Mouse (Mus musculus) kidney, embryonic 15.5 days (tissue): Measurements from ENCODE around the gene Abcc4. TPM values are rescaled to one million over a fixed set of nuclear protein-coding genes. Genes with fewer than 3 reads are reported as not detected.
A peak's percentile ranks its signal among the peaks of the same experiment; 100 is the strongest.

Experiments used
- ATAC-seq: fragments of 200-750 bp; cut with Nextera tagmentation; replicated peaks from 2 replicates; pipeline ENCODE4 v1.8.0; 2017; ENCODE audit warnings: moderate TSS enrichment; ENCODE audit not compliant: low FRiP score
- H3K27ac ChIP-seq: fragments of 300-500 bp; sonication (generic); 2 replicates; pipeline ENCODE4 v1.5.1; 2015; ENCODE audit warnings: mild to moderate bottlenecking, inconsistent platforms
- H3K27me3 ChIP-seq: fragments of 300-500 bp; sonication (generic); 2 replicates; pipeline ENCODE4 v1.6.1; 2015; ENCODE audit warnings: inconsistent platforms
- H3K36me3 ChIP-seq: fragments of 300-500 bp; sonication (generic); 2 replicates; pipeline ENCODE4 v1.6.1; 2015; ENCODE audit warnings: inconsistent platforms
- H3K4me1 ChIP-seq: fragments of 300-500 bp; sonication (generic); 2 replicates; pipeline ENCODE4 v1.6.1; 2015; ENCODE audit warnings: inconsistent platforms
- H3K4me2 ChIP-seq: fragments of 300-500 bp; sonication (generic); 2 replicates; pipeline ENCODE4 v1.6.1; 2015; ENCODE audit warnings: moderate library complexity, mild to moderate bottlenecking, inconsistent platforms
- H3K4me3 ChIP-seq: fragments of 300-500 bp; sonication (generic); replicated peaks from 2 replicates; pipeline ENCODE4 v1.5.1; 2015; ENCODE audit warnings: mild to moderate bottlenecking, inconsistent platforms
- H3K9ac ChIP-seq: fragments of 300-500 bp; sonication (generic); 2 replicates; pipeline ENCODE4 v1.6.1; 2015; ENCODE audit warnings: mild to moderate bottlenecking, inconsistent platforms
- H3K9me3 ChIP-seq: fragments of 300-500 bp; sonication (generic); replicated peaks from 2 replicates; pipeline ENCODE4 v1.6.1; 2016; ENCODE audit warnings: inconsistent platforms
- WGBS: fragments of 180-500 bp; shearing (Covaris S2); methylation state at CpG from one replicate; pipeline ENCODE4 v1.1.7; 2015; ENCODE audit warnings: mixed read lengths; 5-methylcytosine and 5-hydroxymethylcytosine counted together
- polyA plus RNA-seq: library from polyadenylated mRNA; unstranded; fragments of >200 nt; fragmentation: Nextera tagmentation; extraction: Ambion mirVana; gene quantifications from 2 replicates; pipeline ENCODE4 v1.2.1, GENCODE M21; 2015

Gene Abcc4
- polyA plus RNA-seq, 1 experiment from 2014 or later: 7.3 TPM

DNA sequence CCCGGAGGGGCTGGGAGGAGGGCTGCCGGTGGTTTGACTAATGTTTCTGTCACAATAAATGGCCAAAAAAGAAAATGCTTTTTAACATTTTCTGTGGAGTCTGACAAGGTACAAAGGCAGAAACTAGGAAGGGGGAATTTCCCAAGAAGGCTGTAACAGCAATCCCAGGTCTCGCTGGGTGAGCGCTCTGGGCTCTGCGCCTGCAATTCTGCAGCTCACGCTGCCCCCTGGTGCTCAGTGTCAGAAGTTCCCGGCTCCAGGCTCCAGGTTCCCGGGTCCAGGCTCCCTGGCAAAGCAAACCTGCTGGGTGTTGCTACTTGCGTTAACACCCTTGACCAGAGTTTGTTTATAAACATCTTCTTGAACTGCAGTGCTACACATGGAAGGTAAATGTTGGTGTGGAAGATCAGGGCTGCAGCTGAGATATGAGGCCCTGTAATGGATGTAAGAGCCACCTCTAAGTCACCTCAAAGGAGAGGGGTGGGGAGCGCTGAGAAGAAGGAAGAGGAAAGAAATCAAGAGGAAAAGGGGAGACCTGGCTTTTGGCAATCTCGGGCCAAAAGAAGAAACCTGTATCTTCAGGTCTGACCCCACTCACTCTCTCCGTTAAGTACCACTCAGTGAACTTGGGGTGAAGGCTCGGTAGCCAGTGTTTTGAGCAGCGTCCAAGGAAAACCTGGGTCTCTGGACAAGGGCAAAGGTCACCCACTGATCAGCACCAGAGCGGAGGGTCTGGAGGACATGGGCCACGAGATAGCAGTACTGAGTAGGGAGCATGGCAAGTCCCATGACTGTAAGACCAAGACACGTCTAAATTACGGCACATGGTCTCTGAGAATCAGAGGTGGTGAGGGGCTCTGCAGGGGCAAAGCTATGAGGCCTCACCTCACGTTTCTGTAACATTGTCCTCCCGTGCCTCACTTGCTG lies 114.3 kb downstream of the Abcc4 start:
- Histone ChIP-seq H3K4me2 (peak overlapping the region; percentile 33), H3K4me1 (peaks cover 10% of the 10 kb centered on the region), H3K9ac (no peak overlapping the region), H3K27me3 (no peaks in the 10 kb centered on the region), H3K36me3 (0 out of 2 replicates have a peak, but pooled peaks cover 10% of the 10 kb centered on the region), H3K27ac (no peak overlapping the region), H3K9me3 (no peaks in the 10 kb centered on the region), H3K4me3 (no peak overlapping the region)
- peak; percentile 79 for ATAC-seq
- WGBS: 48% methylated on average over 20 of the region's 20 CpGs

DNA sequence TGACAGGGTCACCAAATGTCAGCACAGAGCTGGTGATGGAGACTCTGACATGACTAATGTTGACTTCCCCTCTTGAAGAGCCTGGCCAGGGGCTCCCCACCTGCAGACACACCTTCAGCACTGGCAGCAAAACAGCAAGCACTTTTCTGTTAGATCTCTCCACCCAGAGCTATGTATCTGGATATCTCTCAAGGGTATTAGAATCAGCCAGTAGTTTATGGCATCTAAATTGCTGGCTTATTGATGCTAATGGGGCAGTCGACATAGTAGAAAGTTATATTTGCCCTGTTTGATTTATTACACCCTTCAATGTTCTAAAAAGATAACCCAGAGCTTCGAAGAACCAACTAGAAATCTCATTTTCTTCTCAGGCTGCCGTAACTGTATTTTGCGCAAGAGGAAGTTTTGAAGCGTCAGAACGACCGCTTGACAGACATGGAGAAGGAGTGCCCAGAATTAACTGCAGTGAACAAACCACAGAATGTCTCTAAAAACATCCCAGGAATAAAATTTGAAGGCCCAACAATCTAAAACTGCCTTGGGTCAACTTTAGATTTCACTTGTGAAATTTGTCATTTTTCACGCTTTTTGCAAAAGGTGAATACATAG lies 123.6 kb downstream of the Abcc4 start:
- Histone ChIP-seq H3K36me3 (no peaks in the 10 kb centered on the region), H3K4me2 (no peak overlapping the region), H3K4me1 (no peaks in the 10 kb centered on the region), H3K27ac (no peak overlapping the region), H3K4me3 (no peak overlapping the region), H3K9ac (no peak overlapping the region), H3K9me3 (no peaks in the 10 kb centered on the region), H3K27me3 (no peaks in the 10 kb centered on the region)
- WGBS: 63% methylated on average over 8 of the region's 8 CpGs
- ATAC-seq: no peak

DNA sequence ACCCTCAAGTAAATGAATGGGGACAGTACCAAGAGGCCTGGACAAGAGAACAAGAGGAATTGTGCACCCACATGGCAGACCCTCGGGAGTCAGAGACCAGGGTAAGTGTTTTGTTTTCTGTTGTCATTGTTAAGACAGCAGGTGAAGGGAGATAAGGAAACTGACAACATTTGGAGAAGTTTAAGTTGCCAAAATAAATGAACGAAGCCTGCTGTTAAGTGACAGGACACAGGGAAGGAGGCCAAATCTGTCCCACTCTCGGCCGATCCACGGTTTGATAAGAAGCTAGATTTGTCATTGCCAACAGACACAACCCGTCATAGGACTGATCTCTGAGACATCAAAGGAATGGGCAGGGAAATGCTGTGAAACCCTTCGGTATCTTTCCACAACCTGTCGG lies 124.3 kb downstream of the Abcc4 start:
- no peak for ATAC-seq
- Histone ChIP-seq H3K36me3 (no peaks in the 10 kb centered on the region), H3K9ac (no peak overlapping the region), H3K4me2 (no peak overlapping the region), H3K27ac (no peak overlapping the region), H3K4me1 (no peaks in the 10 kb centered on the region), H3K9me3 (no peaks in the 10 kb centered on the region), H3K4me3 (no peak overlapping the region), H3K27me3 (no peaks in the 10 kb centered on the region)
- WGBS: 65% methylated on average over 8 of the region's 8 CpGs

DNA sequence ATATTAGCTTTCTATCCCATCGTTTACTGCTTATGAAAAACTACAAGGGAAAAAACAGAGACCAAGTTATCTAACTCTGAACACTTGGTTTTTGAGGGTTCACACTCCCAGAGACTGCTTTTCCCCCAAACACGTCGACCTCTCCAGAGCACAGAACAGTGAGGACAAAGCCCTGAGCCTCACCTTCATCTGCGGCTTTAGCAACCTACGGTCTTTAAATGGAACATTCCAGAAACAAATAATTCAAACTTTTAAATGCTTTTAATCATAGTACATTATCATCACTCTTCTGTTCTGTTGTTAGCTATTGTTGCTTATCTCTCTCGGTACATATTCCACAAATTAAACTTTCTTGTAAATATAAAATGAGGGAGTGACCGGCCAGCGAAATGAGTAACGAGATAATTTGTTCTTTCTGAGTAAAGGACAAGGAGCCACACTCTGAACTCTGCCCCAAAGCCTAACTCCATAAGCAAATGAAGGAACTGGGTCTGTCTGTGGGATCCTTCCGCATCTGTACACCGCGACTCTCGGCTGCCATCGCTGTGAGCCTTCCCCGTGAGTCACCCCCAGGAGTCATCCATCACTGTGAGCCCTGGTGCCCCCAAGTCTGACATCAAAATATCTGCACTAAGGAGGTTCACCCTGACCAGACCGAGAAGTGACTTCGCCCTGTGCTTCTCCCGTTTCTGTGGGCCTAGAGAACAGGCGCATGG lies 126.8 kb downstream of the Abcc4 start:
- Histone ChIP-seq H3K36me3 (no peaks in the 10 kb centered on the region), H3K4me3 (no peak overlapping the region), H3K4me2 (no peak overlapping the region), H3K9me3 (no peaks in the 10 kb centered on the region), H3K4me1 (no peaks in the 10 kb centered on the region), H3K9ac (no peak overlapping the region), H3K27me3 (no peaks in the 10 kb centered on the region), H3K27ac (no peak overlapping the region)
- ATAC-seq: no peak
- 72% methylated on average over 19 of the region's 19 CpGs for WGBS

DNA sequence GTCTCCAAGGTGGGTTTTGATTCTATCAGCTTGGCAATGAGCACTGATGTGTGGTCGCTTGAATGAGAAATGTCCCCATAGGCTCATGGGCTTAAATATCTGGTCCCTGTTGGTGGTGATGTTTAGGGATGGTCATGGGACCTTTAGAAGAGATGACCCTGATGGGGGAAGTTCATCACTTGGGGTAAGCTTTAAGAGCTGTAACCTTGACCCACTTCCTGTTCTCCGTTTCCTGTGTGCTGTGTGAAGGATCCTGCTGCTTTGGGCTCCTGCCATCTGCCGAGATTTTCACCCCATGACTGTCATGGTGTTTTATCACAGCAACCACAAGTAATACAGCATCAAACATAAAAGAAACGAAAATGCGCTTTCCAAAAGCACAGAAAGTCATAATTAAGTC lies 128.1 kb downstream of the Abcc4 start:
- Histone ChIP-seq H3K4me1 (peaks cover 4% of the 10 kb centered on the region; the same call in 1 of the 2 replicates), H3K9ac (no peak overlapping the region), H3K27me3 (no peaks in the 10 kb centered on the region), H3K4me3 (no peak overlapping the region), H3K27ac (no peak overlapping the region), H3K36me3 (no peaks in the 10 kb centered on the region), H3K9me3 (no peaks in the 10 kb centered on the region), H3K4me2 (no peak overlapping the region)
- 85% methylated on average over 5 of the region's 5 CpGs for WGBS
- ATAC-seq: no peak

DNA sequence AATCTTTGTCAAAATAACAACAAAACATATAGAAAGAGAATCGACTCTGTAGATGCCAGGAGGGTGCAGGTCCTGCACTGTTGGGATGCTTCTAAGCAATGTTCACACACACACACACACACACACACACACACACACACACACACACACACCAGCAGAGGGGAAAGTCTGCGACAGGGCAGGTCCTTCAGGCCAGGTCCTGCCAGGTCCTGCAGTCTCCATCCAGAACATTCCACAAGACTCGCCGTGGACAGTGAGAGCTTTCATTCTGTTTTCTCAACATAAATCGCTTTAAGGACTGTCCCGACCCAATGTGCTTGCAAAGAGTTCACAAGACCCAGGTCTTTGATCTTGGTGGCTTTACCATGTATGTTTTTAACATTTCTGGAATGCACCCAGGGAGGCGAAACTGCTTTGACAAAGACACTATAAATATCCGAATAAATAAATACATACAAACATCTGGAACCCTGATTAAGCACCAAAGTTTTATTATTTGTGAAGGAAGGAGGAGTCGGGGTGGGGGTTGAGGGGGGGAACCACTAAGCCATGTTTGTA lies 133.3 kb downstream of the Abcc4 start:
- Histone ChIP-seq H3K9me3 (no peaks in the 10 kb centered on the region), H3K9ac (no peak overlapping the region), H3K27me3 (no peaks in the 10 kb centered on the region), H3K27ac (no peak overlapping the region), H3K36me3 (no peaks in the 10 kb centered on the region), H3K4me2 (no peak overlapping the region), H3K4me3 (no peak overlapping the region), H3K4me1 (peaks cover 13% of the 10 kb centered on the region; the same call in 1 of the 2 replicates)
- WGBS: 48% methylated on average over 9 of the region's 9 CpGs
- peak; percentile 54; the same call in 1 of the 2 replicates for ATAC-seq

DNA sequence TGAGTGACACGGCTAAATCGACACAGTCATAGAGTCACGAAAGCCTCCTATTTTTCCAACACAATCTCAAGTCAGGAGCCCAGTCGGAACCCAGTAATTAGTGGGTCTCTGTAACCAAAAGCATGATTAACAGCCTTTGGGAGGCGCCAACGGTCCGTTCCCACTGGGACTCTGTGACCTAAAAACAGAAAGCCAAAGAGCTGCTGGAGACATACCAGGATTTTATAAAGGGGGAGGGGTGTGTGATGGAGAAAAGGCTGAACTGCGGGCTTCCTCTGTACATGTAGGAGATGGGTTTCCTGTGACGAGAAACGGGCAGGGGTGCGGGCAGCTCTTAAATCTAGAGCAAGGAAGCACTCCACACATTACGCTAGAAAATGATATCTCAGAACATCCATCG lies 136.4 kb downstream of the Abcc4 start:
- peaks cover 17% of the 10 kb centered on the region; the same call in 1 of the 2 replicates for H3K4me1 ChIP-seq
- no peak overlapping the region for H3K9ac ChIP-seq
- no peaks in the 10 kb centered on the region for H3K36me3 ChIP-seq
- H3K4me2 ChIP-seq: no peak overlapping the region
- no peak overlapping the region for H3K27ac ChIP-seq
- no peak overlapping the region for H3K4me3 ChIP-seq
- no peaks in the 10 kb centered on the region for H3K27me3 ChIP-seq
- H3K9me3 ChIP-seq: no peaks in the 10 kb centered on the region
- WGBS: 67% methylated on average over 13 of the region's 13 CpGs
- ATAC-seq: no peak

DNA sequence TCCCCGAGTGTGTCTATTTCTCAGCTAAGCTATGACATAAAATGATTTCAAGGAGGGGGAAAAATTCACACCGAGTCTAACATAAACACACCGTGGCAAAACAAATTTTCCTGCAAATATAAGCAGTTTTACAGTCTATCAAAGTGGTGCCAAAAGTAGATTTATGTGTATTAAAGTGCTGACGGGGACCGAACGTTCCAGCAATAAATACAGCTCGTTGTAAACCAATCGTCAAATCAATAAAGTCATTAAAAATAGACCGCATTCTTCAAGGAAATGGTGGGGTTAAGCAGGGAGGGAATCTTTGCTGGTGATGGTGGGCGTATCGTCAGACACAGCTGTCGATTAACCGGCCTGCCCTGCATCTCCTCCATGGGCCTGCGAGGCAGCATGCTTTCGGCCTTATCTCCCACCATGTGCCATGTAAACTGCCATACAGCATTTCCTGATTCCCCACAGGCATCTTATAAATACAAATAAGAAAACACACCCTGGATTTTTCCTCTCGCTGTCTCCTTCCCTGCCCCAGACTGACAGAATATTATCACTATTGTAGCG lies 137.8 kb downstream of the Abcc4 start:
- ATAC-seq: no peak
- Histone ChIP-seq H3K9me3 (no peaks in the 10 kb centered on the region), H3K4me3 (no peak overlapping the region), H3K27ac (no peak overlapping the region), H3K9ac (no peak overlapping the region), H3K4me1 (peaks cover 13% of the 10 kb centered on the region; the same call in 1 of the 2 replicates), H3K4me2 (no peak overlapping the region), H3K27me3 (no peaks in the 10 kb centered on the region), H3K36me3 (no peaks in the 10 kb centered on the region)
- 47% methylated on average over 17 of the region's 17 CpGs for WGBS

DNA sequence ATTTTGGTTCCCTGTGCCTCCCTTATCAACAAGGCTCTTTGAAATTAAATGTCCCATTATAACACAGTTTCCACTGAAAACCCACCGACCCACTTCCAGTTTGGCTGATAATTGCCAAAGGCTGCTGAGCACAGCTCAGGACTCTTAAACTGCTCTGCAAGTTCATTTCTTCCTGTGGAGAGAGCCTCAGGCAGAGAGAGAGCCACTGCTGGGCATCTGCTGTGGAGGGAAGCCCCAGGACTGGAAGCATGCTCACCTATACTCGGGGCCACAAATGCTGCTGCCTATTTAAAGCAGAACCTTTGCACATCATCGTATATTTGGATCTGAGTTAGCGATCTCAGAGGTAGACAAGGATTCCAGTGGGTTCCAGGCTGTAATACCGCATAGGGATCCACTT lies 139.2 kb downstream of the Abcc4 start:
- H3K36me3 ChIP-seq: no peaks in the 10 kb centered on the region
- no peaks in the 10 kb centered on the region for H3K27me3 ChIP-seq
- H3K9ac ChIP-seq: no peak overlapping the region
- no peak for ATAC-seq
- no peak overlapping the region for H3K4me3 ChIP-seq
- H3K27ac ChIP-seq: no peak overlapping the region
- H3K9me3 ChIP-seq: no peaks in the 10 kb centered on the region
- 89% methylated on average over 5 of the region's 5 CpGs for WGBS
- H3K4me2 ChIP-seq: no peak overlapping the region
- peaks cover 13% of the 10 kb centered on the region; the same call in 1 of the 2 replicates for H3K4me1 ChIP-seq

DNA sequence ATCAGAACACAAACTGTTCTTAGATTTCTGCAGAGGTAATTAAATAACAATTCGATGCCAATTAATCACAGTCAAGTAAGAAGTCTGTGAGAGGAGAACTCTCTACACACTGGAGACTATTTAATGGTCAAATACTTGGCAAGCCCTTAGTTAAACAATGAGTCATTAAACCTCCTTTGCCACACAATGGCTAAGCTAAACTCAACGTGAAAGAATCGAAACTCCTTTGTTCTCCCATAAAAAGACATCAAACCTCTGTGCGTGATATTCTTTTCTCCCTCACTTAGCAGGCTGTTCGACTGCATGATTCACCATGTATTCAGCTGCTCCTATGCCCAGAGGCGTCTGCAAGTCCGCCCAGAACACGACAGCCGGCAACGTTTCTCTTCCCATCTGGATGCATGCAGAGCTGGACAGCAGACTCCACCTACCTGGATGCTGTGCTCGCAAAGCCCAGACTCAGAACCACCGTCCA lies 139.8 kb downstream of the Abcc4 start:
- Histone ChIP-seq H3K9me3 (no peaks in the 10 kb centered on the region), H3K27me3 (no peaks in the 10 kb centered on the region), H3K4me3 (no peak overlapping the region), H3K4me2 (peak overlapping the region; percentile 16; the same call in 1 of the 2 replicates), H3K36me3 (no peaks in the 10 kb centered on the region), H3K27ac (no peak overlapping the region), H3K9ac (no peak overlapping the region), H3K4me1 (peaks cover 13% of the 10 kb centered on the region; the same call in 1 of the 2 replicates)
- no peak; the same call in 1 of the 2 replicates for ATAC-seq
- 56% methylated on average over 12 of the region's 12 CpGs for WGBS

DNA sequence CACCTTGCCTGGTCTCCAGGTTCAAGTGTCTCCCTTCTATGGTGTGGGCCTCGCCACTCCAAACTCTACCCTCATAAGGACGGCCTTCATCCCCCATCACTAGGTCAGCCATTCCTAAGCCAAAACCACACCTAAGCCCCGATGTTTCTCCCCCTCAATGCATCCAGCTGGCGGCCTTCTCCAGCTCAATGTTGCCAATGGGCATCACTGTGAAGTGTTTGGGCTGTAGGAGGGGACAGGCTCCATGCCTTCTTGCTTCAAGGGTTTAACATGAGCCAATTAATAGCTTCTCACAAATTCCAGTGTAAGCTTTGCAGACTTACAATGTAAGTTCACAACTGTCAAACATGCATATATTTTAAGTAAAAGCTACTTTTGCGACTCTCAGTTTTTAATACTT lies 140.3 kb downstream of the Abcc4 start:
- H3K36me3 ChIP-seq: no peaks in the 10 kb centered on the region
- WGBS: 90% methylated on average over 5 of the region's 5 CpGs
- H3K27ac ChIP-seq: no peak overlapping the region
- H3K4me2 ChIP-seq: no peak overlapping the region
- no peaks in the 10 kb centered on the region for H3K27me3 ChIP-seq
- H3K9ac ChIP-seq: no peak overlapping the region
- peaks cover 13% of the 10 kb centered on the region; the same call in 1 of the 2 replicates for H3K4me1 ChIP-seq
- no peak for ATAC-seq
- H3K9me3 ChIP-seq: no peaks in the 10 kb centered on the region
- H3K4me3 ChIP-seq: no peak overlapping the region
